In the genomic region with DNA sequence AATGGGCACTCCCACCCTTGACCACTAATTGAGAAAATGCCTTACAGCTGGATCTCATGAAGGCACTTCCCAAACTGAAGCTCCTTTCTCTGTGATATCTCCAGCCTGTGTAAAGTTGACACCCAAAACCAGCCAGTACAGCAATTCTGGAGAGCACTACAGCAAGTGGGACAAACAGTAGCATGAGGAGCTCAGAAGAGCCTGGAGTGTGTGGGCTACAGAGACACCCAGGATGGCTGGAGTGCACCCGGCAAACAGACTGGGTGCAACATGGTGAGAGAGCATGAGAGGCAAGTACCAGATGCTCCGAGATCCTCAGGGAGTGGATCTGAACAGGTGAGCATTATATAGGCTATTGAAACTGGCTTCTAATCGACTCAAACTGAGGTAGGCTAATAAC, we compare ENCODE assay signal across 21 mouse cellular contexts.
"Had no signal": no experiment of that assay in that cellular context is flagged by ENCODE, and none has a peak within 500 bp of the region (broad histone marks: within the 10 kb centered on the region; RNA-seq: fewer than 3 reads in every experiment).

No protein-coding gene starts in this region.

- ATAC-seq: hindbrain, embryonic 16.5 days; hindbrain, postnatal 0 days; inflammation-experienced regulatory T-cells, adult 6 months; intestine, embryonic 15.5 days; intestine, embryonic 16.5 days; intestine, postnatal 0 days had no signal

- DNase-seq: heart, postnatal 10 days; heart, postnatal 14 days; heart, postnatal 4 days; kidney, adult 11 months; kidney, adult 18-20 months; kidney, adult 2 months; kidney, adult 8-10 months; kidney, adult 9 months; kidney, postnatal 10 days; kidney, postnatal 14 days; kidney, postnatal 25 days; kidney, postnatal 36 days; kidney, postnatal 4 days; layer of hippocampus, adult 9-11 months; layer of hippocampus, postnatal 36 days had no signal
